Mouse (Mus musculus) gastrocnemius, adult 18-20 months (tissue): ENCODE data around the gene Hoxb1. TPM values are rescaled to one million over a fixed set of nuclear protein-coding genes. Genes with fewer than 3 reads are reported as not detected.

ENCODE experiments used
- DNase-seq: peaks from one replicate; pipeline ENCODE4 v3.0.0; 2021; ENCODE audit warnings: low spot score
- long read RNA-seq, 2 experiments: library from polyadenylated mRNA; stranded (forward); transcript quantifications; one replicate each; pipeline ENCODE4 v2.0.0; 2021
- total RNA-seq, 2 experiments: library from RNA; stranded (reverse); gene quantifications; 2 replicates each; pipeline ENCODE4 v1.2.3; 2021

Gene Hoxb1
- not detected for total RNA-seq
- long read RNA-seq, experiment 1 = 0 reads
- long read RNA-seq, experiment 2 = 0 reads

DNA sequence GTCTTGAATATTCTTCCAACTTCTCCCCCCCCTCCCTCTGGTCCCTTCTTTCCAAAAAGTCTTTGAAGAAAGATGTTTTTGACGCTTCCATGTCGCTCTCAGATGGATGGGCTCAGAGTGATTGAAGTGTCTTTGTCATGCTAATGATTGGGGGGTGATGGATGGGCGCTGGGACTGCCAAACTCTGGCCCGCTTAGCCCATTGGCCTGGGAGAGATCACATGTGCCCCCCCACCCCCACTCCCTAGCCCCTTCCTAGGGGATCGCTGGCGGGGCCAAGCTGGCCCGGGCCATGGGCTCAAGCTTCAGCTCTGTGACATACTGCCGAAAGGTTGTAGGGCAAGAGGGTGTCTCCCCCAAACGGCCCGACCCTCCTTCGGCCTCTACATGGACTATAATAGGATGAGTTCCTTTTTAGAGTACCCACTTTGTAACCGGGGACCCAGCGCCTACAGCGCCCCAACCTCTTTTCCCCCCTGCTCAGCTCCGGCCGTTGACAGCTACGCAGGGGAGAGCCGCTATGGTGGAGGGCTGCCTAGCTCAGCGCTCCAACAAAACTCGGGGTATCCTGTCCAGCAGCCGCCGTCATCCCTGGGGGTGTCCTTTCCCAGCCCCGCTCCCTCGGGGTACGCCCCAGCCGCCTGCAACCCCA lies at the start of gene Hoxb1:
Gene Hoxb1 (plus strand): TSS at position 312 of the 651 bp plus-strand sequence.
- DNase-seq = no peak

DNA sequence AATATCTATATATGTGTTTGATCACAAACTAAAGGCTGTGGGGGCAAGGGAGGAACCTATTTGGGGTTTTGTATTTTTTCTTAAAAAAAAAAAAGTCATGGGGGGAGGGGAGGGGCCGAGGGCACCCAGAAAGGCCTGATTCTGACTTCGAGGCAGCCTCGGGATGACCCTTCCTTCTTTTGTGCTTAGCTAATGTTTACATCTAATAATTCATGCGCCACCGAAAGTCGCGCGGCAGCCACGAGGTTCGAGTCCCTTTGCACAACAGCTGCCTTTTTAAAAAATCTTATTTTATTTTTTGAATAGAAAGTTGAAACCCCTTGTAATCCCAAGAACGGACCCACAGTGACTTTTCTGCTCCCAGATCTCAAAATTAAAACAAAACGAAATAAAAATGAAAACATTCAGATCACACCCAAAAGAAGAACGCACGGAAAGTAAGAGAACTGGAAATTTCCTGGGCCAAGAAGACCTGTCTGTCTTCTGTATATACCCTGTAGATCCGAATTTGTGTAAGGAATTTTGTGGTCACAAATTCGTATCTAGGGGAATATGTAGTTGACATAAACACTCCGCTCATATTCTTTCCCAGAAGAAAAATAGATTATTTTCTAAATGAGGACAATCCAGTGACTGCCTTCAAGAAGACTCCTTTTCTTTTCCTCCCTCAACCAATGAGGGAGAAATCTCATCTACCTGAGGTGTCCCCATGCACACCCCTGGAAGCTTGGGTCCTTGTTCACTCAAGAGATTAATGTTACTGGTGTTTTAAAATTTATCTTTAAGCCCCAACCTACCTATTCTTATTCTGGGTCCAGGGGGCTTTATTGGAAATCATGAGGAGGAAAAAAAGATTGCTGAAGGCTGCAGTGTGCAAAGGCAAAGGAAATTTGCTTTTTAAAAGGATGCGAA lies 48.6 kb upstream of the Hoxb1 start:
- no peak for DNase-seq

DNA sequence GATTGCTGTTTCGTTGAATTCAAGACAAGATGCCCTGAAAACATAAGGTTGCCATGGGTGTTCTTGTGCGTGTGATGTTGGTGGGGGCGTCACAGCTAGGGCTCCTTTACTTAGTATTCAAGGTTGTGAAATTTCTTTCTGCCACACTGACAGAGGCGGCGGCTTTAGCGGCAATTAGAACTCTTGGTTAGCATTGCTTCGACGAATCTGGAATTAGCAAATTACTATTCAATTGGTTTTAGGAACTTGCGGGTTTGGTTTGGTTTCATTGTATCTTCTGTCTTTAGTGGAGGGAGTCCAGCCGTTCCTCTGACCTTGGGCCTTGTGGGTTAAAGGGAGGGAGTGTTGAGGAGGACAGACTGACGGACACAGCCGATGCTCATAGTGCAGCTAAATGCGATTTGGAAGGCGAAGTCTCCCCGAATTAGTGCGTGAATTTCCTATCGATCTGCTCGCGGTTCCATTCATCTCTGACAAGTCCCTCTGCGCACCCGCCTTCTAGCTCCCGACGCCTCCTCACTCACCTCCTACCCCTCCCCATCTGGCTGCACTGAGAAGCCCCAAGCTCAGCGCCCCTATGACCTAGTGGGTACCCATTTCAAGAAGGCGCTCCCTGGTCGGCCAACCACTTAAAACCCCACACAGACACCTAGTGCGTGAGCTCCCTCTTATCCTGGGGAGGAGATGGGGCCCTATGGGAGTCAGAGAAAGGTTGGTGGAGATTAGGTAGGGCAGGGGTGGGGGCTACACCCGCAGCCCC lies 47.8 kb upstream of the Hoxb1 start, which contains the start of gene Hoxb4:
Gene Hoxb4 (plus strand): TSS at position 660 of the 760 bp plus-strand sequence.
- no peak for DNase-seq

DNA sequence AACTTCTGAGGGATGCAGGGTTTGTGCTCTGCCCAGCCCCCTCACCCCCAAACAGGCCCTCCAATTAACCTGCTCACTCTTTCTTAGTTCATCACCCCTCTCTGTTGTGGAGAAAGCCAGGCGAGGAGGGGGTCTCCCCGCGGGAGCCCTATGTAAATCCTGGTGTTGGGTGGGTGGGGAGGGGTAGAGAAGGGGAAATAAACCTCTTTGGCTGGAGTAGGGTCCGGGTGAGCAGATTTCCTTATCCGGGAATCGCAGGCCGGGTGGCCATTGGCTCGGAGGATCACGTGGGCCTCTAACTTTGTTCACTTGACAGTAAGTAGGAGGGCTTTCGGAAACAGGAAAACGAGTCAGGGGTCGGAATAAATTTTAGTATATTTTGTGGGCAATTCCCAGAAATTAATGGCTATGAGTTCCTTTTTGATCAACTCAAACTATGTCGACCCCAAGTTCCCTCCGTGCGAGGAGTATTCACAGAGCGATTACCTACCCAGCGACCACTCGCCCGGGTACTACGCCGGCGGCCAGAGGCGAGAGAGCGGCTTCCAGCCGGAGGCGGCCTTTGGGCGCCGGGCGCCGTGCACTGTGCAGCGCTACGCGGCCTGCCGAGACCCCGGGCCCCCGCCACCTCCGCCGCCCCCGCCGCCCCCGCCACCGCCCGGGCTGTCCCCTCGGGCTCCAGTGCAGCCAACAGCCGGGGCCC lies 47.0 kb upstream of the Hoxb1 start:
- DNase-seq = no peak

DNA sequence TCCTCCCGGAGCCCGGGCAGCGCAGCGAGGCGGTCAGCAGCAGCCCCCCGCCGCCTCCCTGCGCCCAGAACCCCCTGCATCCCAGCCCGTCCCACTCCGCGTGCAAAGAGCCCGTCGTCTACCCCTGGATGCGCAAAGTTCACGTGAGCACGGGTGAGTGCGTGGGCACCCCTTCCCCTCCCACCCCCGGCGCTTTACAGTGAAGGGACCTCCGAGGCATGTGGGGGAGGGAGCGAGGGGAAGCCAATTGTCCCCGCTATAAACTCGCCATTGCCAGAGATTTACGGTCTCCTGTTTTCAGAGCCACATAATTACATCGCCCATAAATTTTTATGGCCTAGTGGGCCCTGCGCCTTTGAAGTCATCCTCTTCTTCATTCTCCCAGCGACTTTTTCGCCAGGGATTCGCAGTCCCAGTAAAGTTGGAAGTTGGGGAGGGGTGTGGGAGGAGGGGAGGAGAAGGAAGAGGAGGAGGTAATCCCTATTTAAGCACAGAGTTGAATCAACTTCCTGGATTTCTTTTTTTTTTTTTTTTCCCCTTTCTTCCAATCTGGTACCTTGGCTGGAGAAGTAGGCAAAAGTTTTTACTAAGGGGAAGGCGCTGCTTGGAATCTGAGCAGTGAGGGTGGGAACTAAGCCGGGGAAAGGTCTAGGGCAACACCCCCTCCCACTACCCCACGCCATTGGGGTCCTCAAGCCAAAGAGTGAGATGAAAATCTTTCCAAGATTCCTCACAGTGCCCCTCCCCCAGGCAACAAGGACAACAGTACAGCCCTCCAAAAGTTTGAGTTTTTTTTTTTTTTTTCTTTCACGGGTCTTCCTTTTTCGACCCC lies 46.3 kb upstream of the Hoxb1 start:
- no peak for DNase-seq

DNA sequence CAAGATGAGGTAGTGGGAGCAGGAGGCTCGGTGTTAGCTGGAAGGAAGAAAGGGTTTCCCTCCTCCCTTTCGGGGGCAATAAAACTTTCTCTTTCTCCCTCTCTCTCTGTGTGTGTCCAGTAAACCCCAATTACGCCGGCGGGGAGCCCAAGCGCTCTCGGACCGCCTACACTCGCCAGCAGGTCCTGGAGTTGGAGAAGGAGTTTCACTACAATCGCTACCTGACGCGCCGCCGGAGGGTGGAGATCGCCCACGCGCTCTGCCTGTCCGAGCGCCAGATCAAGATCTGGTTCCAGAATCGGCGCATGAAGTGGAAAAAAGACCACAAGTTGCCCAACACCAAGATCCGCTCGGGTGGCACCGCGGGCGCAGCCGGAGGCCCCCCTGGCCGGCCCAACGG lies 45.6 kb upstream of the Hoxb1 start:
- DNase-seq = no peak

DNA sequence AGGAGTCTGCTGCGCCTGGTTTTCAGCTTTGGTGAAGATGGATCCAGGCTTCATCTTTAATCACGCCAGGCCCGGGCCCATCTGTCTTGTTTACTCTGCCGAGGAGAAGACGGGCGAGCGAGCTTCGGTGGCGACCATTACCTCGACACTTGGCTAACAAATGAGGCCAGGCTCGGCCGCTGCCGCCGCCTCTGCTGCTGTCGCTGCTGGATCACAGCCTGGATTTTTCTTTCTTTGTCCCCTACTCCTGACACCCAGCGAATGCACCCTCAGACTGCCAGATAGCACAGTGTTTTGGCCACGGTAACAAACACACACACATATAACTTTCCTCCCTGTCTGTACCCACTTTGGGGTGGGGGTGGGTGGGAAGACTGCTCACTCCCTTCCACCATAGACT lies 44.9 kb upstream of the Hoxb1 start:
- DNase-seq = no peak

DNA sequence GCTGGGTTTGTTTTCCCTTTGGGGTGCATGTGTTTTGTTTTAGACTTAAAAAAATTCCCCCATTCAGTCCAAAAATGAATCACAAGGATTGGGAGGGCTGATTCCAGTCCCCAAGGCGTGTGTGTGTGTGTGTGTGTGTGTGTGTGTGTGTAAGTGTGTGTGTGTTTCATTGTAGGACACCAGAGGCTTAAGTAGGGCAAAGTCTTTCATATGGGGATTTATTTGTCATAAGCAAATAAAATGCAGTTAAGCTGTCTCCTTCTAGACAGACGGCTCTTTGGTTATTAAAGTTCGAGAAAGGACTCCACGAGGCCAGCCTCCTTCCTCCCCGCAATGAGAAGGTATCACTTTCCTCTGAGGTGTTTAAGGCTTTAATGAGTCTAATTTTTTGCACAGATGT lies 43.7 kb upstream of the Hoxb1 start:
- DNase-seq = no peak

DNA sequence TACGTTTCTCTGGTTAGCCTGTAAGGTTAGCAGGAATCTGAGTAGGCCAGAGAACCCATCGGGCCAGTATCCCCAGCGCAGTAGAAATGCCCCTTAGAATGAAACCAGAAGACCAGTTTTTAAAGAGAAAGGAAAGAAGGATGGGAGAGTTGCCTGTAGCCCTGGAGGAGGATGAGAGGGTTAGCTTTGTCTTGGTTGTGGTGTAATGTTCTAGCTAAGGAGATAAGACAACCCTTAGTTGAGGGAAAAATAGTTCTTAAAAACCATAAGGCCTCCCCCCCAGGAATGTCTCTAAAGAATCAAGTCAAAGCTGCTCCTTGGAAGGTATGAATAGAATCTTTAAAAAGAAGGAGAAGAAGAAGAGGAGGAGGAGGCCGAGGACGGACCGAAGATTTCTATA lies 42.8 kb upstream of the Hoxb1 start:
- no peak for DNase-seq

DNA sequence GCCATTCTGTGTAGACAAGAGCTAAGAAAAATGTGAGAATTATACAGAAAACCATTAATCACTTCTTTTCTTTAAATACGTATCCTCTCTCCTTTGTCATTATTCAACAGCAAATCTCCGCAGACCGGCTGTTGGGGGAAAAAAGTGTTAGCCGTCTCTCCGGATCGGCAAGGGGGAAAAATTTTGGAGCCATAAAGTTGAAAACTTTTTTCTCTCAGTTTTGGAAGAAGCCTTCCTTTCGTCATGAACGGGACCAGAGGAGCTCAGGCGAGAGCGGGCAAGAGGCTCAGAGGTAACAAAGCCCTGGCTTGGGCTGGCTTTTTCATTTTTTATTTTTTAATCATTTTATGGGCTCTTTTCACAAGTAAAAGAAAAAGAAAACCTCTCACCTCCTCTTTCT lies 42.4 kb upstream of the Hoxb1 start, which contains the start of gene Hoxb3:
Gene Hoxb3 (plus strand): TSS at position 173 of the 400 bp plus-strand sequence.
- no peak for DNase-seq

DNA sequence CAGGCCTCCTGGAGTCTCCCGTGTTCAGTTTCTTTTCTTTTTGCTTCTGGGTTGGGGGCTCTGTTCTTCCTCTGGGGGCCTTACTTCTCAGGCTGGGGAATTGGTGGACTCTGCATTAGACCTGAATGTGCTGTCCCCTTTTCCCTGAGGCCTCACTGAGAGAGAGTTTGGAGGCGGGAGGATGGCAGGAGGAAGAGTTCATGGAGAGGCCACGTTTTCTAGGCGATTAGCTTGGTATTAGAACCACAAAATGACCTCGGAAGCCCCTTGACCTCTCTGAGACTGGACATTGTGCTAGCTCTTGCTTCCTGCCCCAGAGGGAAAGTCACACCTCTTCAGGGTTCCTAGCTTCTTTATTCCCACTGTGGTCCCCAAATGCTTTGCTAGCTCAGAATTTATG lies 41.4 kb upstream of the Hoxb1 start:
- DNase-seq = no peak

DNA sequence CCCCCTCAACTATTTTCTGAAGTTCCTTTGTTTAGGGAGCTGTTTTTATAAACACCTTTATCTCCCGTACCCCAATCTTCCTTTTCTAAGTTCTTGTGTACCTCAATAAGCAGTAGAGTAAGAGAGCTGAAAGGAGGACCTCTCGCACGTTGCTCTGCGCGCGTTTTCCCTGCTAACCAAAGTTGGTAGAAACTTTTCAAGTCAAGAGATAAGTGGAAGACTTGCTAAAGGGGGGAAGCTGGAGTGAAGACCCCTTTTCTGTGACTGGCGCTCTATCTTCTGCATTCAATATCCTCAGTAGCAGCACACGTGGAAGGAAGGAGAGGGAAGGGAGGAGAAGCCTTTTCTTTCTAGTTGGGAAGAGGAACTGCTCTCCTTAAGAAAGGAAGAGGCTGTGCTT lies 40.6 kb upstream of the Hoxb1 start:
- no peak for DNase-seq

DNA sequence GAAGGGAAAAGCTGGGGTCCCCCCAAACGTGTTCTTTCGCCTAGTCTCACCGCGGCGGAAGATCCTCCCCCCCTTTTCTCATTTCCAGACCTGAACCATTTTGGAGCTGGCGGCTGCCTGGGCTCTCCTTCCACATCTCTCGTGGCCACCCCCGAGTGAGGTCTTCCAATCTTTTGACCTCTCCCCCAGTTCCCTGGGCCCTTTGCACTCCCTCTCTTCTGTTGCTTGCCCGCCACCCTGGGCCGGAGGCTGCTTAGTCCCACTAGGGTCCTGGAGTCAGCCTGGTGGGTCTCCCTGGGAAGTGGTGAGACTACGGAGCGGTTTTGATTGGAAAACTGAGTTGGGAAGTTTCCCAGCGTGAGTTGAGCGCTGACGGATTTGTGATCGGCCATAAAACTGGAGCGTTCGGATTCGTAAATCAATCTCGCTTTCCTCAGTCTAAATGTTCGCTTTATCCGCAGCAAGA lies 39.8 kb upstream of the Hoxb1 start:
- no peak for DNase-seq

DNA sequence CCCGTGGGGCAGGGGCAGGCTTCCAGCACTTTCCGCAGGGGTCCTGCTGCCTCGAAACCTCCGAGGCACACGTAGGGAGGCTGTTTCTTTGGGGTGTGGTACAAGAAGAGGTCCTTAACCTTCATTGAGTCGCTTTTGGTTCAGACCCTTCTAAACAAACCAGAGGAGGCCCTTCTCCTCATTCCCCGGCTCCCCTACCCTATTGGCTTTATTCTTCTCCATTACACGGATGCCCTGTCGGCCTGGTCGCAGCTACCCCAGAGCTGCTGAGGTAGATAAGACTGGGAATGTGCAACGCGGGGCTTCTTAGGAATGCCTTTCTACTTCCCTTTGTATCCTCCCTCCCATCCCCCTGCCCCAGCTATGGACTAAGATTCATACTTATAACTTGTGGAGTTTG lies 38.8 kb upstream of the Hoxb1 start:
- DNase-seq = no peak

DNA sequence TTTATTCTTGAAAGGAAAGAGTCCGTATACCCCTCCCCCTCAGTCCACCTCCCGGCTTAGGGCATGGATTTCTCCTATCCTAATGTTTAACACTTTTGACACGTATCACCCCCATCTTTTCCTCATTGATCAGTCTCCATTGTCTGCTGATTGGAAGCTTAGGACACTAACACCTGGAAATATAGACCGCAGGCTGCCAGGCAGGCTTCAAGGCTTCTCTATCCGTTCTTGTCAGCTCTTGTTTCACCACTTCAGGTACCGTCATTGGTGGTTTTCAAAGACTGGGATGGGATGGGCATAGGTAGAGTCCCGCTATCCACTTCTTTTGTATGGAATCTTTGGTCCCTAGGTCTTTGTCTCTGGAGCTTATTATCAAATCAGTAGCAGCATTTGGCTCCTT lies 38.4 kb upstream of the Hoxb1 start:
- no peak for DNase-seq

DNA sequence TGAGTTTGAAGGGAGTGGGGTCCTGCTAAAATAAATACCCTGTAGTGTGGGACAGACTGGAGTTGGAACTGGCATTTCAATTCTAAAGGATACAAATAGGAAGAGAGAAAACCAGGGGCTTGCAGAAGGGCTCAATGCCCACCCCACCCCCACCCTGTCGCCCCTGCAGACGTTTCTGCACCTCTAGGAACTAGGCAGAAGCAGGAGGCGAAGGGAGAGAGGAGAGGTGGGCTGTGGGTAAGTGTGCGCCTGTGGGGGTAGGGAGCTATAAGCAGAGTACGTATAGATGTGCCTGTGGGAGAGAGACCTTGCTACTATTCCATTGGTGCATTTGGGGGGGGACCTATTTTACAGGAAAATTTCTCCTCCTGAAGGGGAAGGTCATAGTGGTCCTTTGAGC lies 37.8 kb upstream of the Hoxb1 start:
- no peak for DNase-seq

DNA sequence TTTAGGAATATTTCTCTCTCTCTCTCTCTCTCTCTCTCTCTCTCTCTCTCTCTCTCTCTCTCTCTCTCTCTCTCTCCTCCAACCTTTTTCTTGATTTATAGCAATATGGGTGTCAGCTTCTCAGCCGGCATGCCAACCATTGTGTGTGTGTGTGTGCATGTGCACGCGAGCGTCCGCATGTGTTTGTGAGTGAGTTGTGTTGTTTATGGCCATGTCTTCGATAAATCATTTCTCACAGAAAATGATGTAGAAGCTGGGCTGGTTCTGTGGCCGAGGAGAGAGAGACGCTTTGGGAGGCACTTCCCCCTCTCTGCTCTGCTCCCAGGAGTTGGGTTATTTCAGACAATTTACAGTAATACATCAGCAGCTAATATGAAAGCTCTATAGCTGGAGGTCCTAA lies 36.9 kb upstream of the Hoxb1 start:
- DNase-seq = no peak

DNA sequence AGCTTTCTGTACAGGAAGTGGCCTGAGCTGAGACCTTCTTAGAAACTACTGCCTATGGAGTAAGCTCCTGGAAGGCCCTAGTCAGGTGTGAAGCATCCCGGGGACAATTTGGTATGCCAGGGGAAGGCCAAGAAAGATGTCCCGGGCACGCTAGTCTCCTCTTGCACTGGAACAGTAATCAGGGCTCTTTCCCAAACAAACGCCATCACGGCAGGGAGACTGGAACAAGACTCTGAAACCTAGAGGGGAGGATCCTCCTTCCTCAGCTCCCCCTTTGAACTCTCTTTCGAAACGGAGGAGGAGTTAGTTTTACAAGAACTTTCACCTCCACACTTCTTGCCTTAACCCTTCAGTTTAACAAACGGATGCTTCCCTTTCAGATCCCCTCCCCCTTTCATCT lies 33.4 kb upstream of the Hoxb1 start:
- DNase-seq = no peak

DNA sequence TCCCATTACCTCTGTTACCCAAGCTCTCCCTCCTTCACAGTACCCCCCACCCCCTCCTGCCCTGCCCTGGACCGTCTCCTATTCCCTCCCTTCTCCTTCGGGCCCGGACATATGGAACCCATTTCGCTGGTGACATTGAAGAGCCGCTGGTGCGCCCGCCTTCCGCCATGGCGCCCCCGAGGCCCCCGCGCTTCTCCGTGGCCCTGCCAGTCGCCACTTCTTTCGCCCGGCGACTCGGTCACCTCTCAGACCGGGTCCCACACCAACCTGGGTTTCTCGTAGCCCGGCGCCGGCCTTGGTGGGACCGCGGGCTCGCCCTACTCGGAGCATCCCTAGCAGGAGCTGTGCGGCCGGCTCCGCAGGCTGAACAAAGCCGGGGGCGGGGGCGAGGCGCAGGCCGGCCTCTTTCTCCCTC lies 32.9 kb upstream of the Hoxb1 start:
- no peak for DNase-seq

DNA sequence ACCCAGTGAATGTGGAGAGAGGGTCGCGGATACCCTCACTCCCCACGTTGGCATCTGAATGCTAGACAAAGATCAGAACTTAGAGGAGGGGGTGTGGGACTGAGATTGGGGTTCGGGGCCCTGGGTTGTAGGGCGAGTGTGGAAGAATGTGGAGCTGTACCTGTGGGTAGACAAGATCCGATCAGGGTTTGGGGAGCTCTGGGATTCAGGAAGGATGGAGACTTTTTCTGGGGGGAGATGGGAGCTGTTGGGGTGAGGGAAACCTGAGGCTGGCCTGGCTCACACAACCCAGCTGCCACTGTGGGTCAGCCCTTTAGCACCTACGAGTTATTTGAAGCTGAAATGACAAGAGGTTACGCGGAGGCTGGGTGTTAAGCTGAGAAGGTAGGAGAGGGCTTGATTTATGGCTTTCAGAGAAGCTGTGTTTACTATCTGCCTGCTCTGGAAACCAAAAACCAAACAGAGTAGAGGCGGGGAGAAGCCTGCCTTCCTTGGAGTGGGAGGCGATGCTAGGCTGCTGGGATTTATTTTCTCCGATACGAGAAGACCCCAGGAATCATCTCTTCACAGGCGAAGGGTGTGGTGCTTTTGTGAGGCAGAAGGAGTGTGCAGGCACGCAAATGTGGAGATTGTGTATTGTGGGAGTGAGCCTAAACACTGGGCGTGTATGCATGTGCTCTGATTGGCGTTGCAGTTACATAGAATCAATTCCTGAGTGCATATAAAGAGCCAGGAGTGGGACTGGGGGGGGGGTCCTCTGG lies 32.1 kb upstream of the Hoxb1 start:
- no peak for DNase-seq
